Mouse (Mus musculus) forebrain, embryonic 12.5 days (tissue): ENCODE results near the gene Tppp3. TPM values are rescaled to one million over a fixed set of nuclear protein-coding genes. Genes with fewer than 3 reads are reported as not detected.
A peak's percentile ranks its signal among the peaks of the same experiment; 100 is the strongest.

Source experiments
- ATAC-seq: fragments of 200-750 bp; cut with Nextera tagmentation; 2 replicates; pipeline ENCODE4 v1.8.0; 2017; ENCODE audit warnings: moderate TSS enrichment; ENCODE audit not compliant: low FRiP score
- H3K27ac ChIP-seq: fragments of 300-500 bp; sonication (generic); 2 replicates; pipeline ENCODE4 v1.5.1; 2016; ENCODE audit warnings: mild to moderate bottlenecking
- H3K27me3 ChIP-seq: fragments of 300-500 bp; sonication (generic); 2 replicates; pipeline ENCODE4 v1.6.1; 2016; ENCODE audit warnings: mild to moderate bottlenecking
- H3K36me3 ChIP-seq: fragments of 300-500 bp; sonication (generic); replicated peaks from 2 replicates; pipeline ENCODE4 v1.6.1; 2016; ENCODE audit warnings: mild to moderate bottlenecking
- H3K4me1 ChIP-seq: fragments of 300-500 bp; sonication (generic); 2 replicates; pipeline ENCODE4 v1.6.1; 2016
- H3K4me2 ChIP-seq: fragments of 300-500 bp; sonication (generic); 2 replicates; pipeline ENCODE4 v1.6.1; 2016; ENCODE audit warnings: mild to moderate bottlenecking, moderate library complexity
- H3K4me3 ChIP-seq: fragments of 300-500 bp; sonication (generic); replicated peaks from 2 replicates; pipeline ENCODE4 v1.5.1; 2016; ENCODE audit warnings: mild to moderate bottlenecking
- H3K9ac ChIP-seq: fragments of 300-500 bp; sonication (generic); 2 replicates; pipeline ENCODE4 v1.6.1; 2016; ENCODE audit warnings: mild to moderate bottlenecking
- H3K9me3 ChIP-seq: fragments of 300-500 bp; sonication (generic); 2 replicates; pipeline ENCODE4 v1.6.1; 2016
- WGBS: fragments of 180-500 bp; shearing (Covaris S2); methylation state at CpG from one replicate; pipeline ENCODE4 v1.1.7; 2016; 5-methylcytosine and 5-hydroxymethylcytosine counted together
- polyA plus RNA-seq: library from polyadenylated mRNA; unstranded; fragments of >200 nt; fragmentation: Nextera tagmentation; extraction: Ambion mirVana; gene quantifications from 2 replicates; pipeline ENCODE4 v1.2.1, GENCODE M21; 2016

The Tppp3 gene
- polyA plus RNA-seq, 1 experiment from 2014 or later: 41.3 TPM

DNA sequence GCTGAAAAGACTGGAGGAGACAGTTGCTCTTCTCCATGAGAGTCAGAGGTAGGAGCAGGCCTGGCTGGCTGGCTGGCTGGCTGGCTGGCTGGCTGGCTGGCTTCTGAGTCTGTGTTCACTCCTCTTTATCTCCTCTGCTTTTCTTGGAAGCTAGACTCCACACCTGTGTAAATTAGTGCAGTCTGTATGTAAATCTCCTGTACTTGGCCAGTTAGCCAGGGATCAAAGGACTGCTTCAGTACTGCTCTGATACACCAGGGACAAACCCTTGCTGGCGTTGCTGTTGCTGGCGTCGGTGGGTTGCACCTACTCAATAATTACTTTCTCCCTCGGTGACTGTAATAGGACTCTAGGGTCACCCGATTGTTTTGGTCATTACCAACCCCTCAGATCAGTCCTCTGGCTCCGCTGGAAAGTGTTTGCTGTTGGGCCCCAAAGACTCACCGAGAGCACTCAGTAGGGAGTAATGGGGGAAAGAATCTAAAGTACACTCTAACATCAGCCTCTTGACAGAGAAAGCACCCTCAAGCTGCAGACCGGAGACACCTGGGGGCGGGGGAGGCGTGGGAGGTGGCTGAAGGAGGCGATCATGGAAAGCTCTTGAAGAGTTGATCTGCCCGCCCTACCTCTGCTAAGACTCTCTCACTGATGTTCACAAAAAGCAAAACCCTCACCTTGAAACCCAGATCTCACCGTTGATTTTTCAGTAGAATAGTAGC is 10.1 kb downstream of the Tppp3 start:
- H3K27me3 ChIP-seq: no peaks in the 10 kb centered on the region
- 77% methylated on average over 13 of the region's 13 CpGs for WGBS
- no peak overlapping the region for H3K4me2 ChIP-seq
- no peak for ATAC-seq
- H3K9me3 ChIP-seq: no peaks in the 10 kb centered on the region
- H3K27ac ChIP-seq: no peak overlapping the region
- no peak overlapping the region for H3K9ac ChIP-seq
- H3K36me3 ChIP-seq: no peaks in the 10 kb centered on the region
- H3K4me1 ChIP-seq: peaks cover 20% of the 10 kb centered on the region
- H3K4me3 ChIP-seq: no peak overlapping the region

DNA sequence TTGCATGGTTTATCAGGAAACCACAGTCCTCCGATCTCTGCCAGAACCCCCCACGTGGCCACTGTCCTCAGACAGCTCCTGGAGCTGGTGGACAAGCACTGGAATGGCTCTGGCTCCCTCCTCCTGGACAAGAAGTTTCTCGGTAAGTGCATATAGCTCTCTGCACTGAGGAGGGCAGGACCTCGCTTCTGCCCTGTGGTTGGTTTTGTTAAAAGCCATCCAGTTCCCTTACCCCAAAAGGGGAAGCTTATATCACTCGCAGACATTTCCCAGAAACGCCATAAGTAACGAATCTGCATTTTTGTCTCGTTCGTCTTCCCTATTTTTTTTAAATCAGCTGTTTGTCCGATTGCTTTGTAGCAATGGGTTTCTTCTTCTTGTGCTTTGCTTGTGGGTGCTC is 16.1 kb downstream of the Tppp3 start:
- Histone ChIP-seq H3K27ac (no peak overlapping the region), H3K27me3 (no peaks in the 10 kb centered on the region), H3K4me3 (no peak overlapping the region), H3K9ac (no peak overlapping the region), H3K9me3 (no peaks in the 10 kb centered on the region), H3K4me1 (peaks cover 22% of the 10 kb centered on the region), H3K36me3 (no peaks in the 10 kb centered on the region), H3K4me2 (no peak overlapping the region)
- no peak for ATAC-seq
- 67% methylated on average over 10 of the region's 10 CpGs for WGBS

DNA sequence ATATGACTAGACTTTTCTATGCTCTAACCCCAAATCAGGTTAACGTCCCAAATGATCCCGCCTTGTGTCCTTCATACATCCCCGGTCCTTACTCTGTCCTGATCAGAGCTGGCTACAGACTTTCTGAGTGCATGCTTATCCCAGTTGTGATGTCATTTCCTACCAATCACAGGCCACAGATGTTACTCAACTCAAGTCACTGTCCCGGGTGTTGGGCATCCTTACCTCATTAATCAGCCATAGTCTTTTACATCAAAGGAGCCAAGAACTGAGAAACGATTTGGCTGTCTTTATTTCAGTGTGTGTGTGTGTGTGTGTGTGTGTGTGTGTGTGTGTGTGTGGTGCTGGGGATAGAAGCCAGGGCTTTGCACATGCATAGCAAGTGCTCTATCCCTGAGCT is 17.2 kb downstream of the Tppp3 start:
- Histone ChIP-seq H3K4me3 (no peak overlapping the region), H3K36me3 (no peaks in the 10 kb centered on the region), H3K4me2 (no peak overlapping the region), H3K4me1 (peaks cover 22% of the 10 kb centered on the region), H3K27ac (no peak overlapping the region), H3K9me3 (no peaks in the 10 kb centered on the region), H3K9ac (no peak overlapping the region), H3K27me3 (no peaks in the 10 kb centered on the region)
- no peak for ATAC-seq
- WGBS: 73% methylated on average over 5 of the region's 5 CpGs

DNA sequence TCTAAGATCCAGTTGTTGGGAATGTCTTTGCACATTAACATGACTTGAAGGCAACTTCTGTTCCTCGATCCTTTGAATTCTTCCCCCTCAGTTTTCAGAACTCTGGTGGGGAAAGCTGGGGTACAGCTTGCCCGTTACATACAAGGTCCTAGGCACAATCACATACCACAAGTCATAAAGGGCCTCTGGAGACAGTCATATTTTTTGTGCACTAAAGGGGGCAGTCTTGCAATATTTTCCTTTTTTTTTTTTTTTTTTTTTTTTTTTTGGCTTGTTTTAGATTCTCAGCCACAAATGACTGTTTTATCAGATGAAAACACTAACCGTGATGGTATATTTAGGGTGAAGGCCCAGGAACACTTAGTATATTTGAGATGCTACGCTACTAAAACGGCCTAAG is 18.0 kb downstream of the Tppp3 start:
- Histone ChIP-seq H3K9me3 (no peaks in the 10 kb centered on the region), H3K27ac (no peak overlapping the region), H3K4me1 (peaks cover 19% of the 10 kb centered on the region), H3K9ac (no peak overlapping the region), H3K4me3 (no peak overlapping the region), H3K27me3 (no peaks in the 10 kb centered on the region), H3K4me2 (no peak overlapping the region), H3K36me3 (no peaks in the 10 kb centered on the region)
- no peak for ATAC-seq
- WGBS: 89% methylated on average over 5 of the region's 5 CpGs

DNA sequence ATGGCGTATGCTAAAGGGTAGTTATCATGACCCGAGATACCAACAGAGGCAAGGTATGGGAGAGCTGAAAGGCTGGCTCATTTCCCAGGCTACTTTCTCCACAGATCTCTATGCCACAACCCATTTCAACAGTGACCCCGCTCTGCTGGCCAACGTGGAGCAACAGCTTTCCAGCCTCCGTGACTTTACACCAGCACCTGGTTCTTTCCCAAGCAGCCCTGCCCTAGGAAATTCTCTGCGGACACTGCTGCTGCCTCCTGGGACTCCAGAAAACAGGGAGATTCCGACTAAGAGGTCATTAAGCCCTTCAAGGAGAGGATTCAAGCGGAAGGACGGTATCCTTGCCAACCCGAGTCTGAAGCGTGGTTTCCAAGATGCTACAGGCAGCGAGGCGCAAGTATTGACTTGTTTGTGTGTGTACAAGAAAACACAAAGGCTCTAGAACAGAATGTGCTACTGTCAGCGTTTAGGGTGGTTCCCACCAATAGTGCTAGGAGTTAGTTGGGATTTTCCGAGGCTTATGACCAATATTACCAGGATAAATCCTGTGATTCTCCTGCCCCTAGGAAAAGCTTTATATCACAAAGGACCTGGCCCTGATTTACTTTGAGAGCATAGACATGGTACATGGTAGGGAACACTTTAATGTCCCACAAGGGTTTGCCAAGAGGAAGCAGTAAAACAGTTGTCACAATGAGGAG is 19.3 kb downstream of the Tppp3 start:
- H3K4me1 ChIP-seq: peaks cover 16% of the 10 kb centered on the region
- no peak overlapping the region for H3K4me2 ChIP-seq
- H3K4me3 ChIP-seq: no peak overlapping the region
- WGBS: 52% methylated on average over 15 of the region's 15 CpGs
- no peaks in the 10 kb centered on the region for H3K36me3 ChIP-seq
- H3K27ac ChIP-seq: peak overlapping the region; percentile 46; the same call in 1 of the 2 replicates
- no peak overlapping the region for H3K9ac ChIP-seq
- H3K9me3 ChIP-seq: no peaks in the 10 kb centered on the region
- H3K27me3 ChIP-seq: no peaks in the 10 kb centered on the region
- ATAC-seq: 0 out of 2 replicates have a peak, but pooled peaks have one; percentile 14

DNA sequence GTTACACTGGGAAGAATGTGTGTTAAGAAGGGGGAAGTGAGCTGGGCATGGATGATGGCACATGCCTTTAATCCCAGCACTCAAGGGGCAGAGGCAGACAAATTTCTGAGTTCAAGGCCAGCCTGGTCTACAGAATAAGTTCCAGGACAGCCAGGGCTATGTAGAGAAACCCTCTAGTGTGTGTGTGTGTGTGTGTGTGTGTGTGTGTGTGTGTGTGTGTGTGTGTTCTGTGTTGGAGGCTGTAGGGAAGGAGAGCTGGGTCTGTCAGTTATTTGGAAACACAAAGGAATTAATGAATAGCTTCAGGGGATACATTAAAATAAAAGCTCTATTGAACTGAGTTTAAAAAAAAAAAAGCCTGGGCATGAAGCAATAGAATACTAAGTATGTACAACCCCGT is 20.3 kb downstream of the Tppp3 start:
- no peaks in the 10 kb centered on the region for H3K9me3 ChIP-seq
- 36% methylated on average over 1 of the region's 1 CpGs for WGBS
- H3K4me2 ChIP-seq: no peak overlapping the region
- no peak overlapping the region for H3K27ac ChIP-seq
- no peaks in the 10 kb centered on the region for H3K36me3 ChIP-seq
- peaks cover 21% of the 10 kb centered on the region for H3K4me1 ChIP-seq
- no peak overlapping the region for H3K9ac ChIP-seq
- H3K4me3 ChIP-seq: no peak overlapping the region
- ATAC-seq: no peak
- no peaks in the 10 kb centered on the region for H3K27me3 ChIP-seq

DNA sequence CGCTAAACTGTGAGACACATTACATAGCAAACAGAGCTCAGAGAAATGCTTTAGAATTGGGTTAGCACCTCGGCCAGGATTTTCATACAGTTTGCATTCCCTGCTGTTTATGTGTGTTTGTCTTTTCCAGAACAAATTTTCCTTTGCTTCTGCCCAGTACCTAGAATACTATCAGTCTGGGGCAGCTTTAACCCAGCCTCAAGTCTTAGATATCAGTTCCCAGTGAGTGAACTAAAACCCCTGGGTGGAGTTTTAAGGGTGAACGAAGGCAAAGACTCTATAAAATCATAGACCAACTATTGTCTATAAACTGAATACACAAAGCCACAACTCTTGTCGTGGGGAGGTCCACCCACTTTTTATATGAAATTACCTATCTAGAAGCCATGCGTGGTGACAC is 22.7 kb downstream of the Tppp3 start:
- Histone ChIP-seq H3K9me3 (no peaks in the 10 kb centered on the region), H3K4me1 (peaks cover 29% of the 10 kb centered on the region), H3K27me3 (no peaks in the 10 kb centered on the region), H3K9ac (no peak overlapping the region), H3K36me3 (no peaks in the 10 kb centered on the region), H3K4me2 (no peak overlapping the region), H3K27ac (no peak overlapping the region), H3K4me3 (no peak overlapping the region)
- WGBS: 85% methylated on average over 5 of the region's 5 CpGs
- no peak for ATAC-seq

DNA sequence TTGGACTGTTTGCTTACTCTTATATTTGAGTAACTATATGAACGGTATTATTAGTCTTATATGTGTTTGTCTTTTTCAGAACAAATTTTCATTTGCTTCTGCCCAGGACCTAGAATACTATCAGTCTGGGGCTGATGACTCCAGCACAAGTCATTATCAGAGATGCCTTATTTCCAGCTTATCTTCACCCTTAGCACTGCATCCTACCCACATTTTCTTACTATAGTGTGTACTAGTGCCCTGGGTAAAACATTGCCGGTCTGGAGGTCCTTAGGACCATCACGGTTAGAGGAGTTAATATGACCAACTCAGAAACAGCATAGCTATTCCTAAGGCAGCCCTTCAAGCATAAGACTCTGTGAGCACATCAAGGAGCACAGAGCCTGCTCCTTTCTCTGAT is 23.1 kb downstream of the Tppp3 start:
- H3K27ac ChIP-seq: no peak overlapping the region

DNA sequence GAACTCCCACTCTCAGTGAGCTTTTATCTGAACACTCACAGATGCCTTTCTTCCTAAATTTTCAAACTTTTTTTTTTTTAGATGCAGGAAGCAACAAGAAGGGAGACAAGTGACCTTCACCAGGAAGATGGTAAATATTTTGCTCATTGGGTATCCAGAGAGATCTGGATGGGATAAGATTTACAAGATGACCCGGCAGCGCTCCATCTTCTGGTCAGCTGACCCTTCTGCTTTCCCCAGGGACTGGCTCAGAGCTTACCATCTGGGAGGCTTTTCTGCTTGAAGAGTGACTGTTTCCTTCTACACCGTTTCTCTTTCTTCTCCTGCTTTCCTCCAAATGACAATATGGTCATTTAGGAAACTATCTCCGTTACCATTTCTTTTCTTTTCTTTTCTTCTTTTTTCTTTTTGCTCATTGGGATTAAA is 25.2 kb downstream of the Tppp3 start:
- no peaks in the 10 kb centered on the region for H3K36me3 ChIP-seq
- H3K9me3 ChIP-seq: no peaks in the 10 kb centered on the region
- no peaks in the 10 kb centered on the region for H3K27me3 ChIP-seq
- H3K4me3 ChIP-seq: no peak overlapping the region
- H3K4me1 ChIP-seq: peaks cover 18% of the 10 kb centered on the region
- H3K9ac ChIP-seq: no peak overlapping the region
- ATAC-seq: peak; percentile 76
- WGBS: 10% methylated on average over 4 of the region's 4 CpGs
- H3K27ac ChIP-seq: peak overlapping the region; percentile 84
- H3K4me2 ChIP-seq: peak overlapping the region; percentile 39

More for the DNA sequence above, 23.1 kb downstream of the Tppp3 start:
- ATAC-seq: no peak
- 96% methylated on average over 3 of the region's 3 CpGs for WGBS
- peaks cover 29% of the 10 kb centered on the region for H3K4me1 ChIP-seq
- no peaks in the 10 kb centered on the region for H3K9me3 ChIP-seq
- H3K4me2 ChIP-seq: no peak overlapping the region
- H3K9ac ChIP-seq: no peak overlapping the region
- no peaks in the 10 kb centered on the region for H3K36me3 ChIP-seq
- H3K4me3 ChIP-seq: no peak overlapping the region
- no peaks in the 10 kb centered on the region for H3K27me3 ChIP-seq

DNA sequence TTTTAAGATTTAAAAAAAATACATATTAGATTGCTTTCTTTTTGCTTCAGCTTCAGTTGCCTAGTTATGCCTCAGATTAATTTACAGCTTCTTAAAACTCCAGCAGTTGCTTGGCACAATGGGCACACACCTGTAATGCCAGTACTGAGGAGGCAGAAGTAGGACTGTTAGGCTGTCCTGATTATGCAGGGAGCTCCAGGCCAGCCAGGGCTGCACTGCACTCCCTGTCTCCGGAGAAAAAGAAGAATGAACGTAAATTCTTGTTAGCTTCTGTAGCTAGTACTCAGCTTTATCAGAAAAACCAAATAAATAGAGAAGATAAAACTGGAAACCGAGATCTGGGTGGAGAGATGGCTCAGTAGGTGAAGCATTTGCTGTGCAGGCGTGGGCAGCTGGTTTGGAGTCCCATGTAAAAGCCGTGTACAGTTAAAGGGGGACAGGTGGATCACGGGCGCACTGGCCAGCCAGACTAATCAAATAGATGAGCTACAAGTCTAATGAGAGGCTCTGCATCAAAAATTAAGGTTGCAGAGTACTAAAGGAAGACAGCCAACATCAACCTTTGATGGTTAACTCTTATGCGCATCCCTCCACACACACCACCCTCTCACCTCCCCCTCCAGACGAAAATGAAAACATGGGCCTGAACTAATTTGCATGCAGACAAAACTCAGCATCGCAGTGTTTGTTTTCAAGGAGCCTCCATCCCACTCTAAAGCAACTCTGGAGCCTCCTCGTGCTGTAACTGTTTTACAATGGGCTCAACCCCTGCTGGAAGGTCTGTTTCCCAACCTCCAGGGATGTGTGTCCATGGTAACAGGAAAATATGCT is 25.8 kb downstream of the Tppp3 start:
- H3K4me1 ChIP-seq: peaks cover 13% of the 10 kb centered on the region
- no peak overlapping the region for H3K9ac ChIP-seq
- 24% methylated on average over 11 of the region's 11 CpGs for WGBS
- H3K9me3 ChIP-seq: no peaks in the 10 kb centered on the region
- peak overlapping the region; percentile 39 for H3K4me2 ChIP-seq
- no peaks in the 10 kb centered on the region for H3K27me3 ChIP-seq
- no peaks in the 10 kb centered on the region for H3K36me3 ChIP-seq
- ATAC-seq: peak; percentile 89
- peak overlapping the region; percentile 84 for H3K27ac ChIP-seq
- H3K4me3 ChIP-seq: no peak overlapping the region

DNA sequence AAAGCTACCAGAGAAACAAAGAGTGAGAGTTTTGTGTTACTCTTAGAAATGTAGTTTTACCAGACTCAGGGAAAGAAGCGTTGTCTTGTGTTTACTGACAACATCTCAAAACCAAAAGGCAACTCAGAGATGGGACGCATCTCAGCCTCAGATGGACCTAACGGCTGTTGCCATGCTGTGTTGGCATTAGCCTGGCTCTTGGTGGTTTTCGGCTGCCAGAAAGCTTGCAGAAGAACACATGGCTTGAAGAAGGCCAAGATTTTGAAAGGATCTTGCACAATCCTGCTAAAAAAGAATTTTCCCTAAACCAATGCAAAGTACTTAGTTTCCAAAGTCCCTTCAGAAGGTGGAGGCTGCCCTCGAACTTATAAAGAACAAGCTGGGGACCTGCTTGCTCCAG is 28.7 kb downstream of the Tppp3 start:
- ATAC-seq: no peak
- Histone ChIP-seq H3K9me3 (no peaks in the 10 kb centered on the region), H3K36me3 (no peaks in the 10 kb centered on the region), H3K4me2 (no peak overlapping the region), H3K27me3 (0 out of 2 replicates have a peak, but pooled peaks cover 3% of the 10 kb centered on the region), H3K27ac (no peak overlapping the region), H3K9ac (no peak overlapping the region), H3K4me1 (peaks cover 13% of the 10 kb centered on the region), H3K4me3 (no peak overlapping the region)
- WGBS: 91% methylated on average over 5 of the region's 5 CpGs

DNA sequence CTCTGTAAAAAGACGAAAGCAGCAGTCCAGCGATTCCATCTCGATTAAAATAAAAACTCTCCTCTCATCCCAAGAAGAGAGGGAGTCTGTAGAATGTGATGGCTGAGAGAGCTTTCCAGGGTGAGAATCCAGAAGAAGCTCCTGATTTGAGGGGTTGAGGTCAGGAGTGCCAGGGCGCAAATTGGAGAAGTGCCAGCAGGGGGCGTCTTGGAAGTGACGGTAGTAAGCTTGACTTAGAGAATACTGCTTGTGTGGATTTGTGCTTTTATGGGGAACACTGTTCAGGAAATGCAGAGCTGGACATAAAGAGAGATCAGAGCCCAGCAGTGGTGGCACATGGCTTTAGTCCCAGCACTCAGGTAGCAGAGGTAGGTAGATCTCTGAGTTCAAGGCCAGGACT is 29.9 kb downstream of the Tppp3 start:
- Histone ChIP-seq H3K36me3 (no peaks in the 10 kb centered on the region), H3K27ac (no peak overlapping the region)
- ATAC-seq: no peak

More for the DNA sequence above, 29.9 kb downstream of the Tppp3 start:
- Histone ChIP-seq H3K27me3 (0 out of 2 replicates have a peak, but pooled peaks cover 3% of the 10 kb centered on the region), H3K4me1 (peaks cover 13% of the 10 kb centered on the region), H3K4me2 (no peak overlapping the region), H3K9ac (no peak overlapping the region), H3K4me3 (no peak overlapping the region), H3K9me3 (no peaks in the 10 kb centered on the region)
- WGBS: 3% methylated on average over 6 of the region's 6 CpGs
